Mouse (Mus musculus): ENCODE results near the gene Map3k9.

Gene Map3k9

DNA sequence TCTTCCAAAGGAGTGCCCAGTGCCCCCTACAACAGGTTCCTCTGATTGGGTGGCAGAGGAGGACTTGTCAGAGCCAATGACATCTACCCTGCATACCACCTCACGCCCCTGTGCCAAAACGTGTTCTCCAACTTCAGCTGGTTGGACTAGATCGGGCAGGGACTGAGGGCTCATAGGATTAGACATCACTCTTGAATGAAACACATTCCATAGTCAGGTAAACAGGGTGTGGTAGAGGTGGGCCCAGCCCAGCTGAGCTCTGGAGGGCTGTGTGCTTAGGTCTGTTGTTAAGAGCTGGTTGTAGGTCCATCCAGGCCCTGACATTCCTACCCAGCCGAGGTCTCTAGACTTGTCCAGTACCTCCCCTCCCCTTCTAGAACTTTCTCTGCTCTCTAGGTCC, 68.4 kb downstream of the Map3k9 start:
- WGBS = 95% methylated on average over 4 of the region's 4 CpGs

DNA sequence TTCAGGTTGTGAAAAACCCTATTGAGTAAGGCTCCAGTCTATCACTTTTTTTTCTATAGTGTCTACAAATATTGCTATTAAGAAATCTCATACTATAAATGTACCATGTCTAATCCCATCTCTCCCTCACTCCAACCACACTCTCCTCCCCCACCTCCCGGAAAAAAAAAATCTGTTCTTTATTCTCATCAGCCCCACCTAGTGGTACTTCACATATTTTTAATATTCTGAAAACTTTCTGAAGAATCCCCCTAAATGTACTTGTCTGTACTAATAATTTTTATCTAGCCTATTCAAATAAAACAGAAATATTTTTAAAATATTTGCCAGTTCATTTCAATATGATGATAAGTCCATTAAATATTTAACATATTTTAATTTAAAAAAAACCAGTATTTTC, 78.1 kb downstream of the Map3k9 start:
- WGBS = 0% methylated on average over 1 of the region's 1 CpGs

DNA sequence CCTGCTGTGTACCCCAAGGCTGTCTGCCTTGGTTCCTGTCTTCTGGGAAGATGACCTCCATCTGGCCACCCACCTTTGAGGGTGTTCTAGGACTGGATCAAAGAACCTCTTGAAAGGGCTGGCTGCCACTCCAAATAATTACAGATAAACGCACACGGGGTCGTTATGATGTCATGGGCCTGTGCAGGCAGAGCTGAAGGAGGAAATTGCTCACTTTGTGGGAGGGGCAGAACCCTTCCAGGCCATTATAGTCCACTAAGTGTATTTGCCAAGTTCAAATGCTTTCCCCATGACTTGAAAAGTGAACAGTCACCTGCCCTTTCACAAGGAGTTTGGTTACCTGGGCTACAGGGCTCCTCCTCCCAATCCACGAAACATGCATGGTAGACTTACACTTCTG, 83.0 kb downstream of the Map3k9 start:
- WGBS = 56% methylated on average over 4 of the region's 4 CpGs

- 52% methylated on average over 8 of the region's 8 CpGs for WGBS
These were observed 89.7 kb downstream of the Map3k9 start for GRCm38 (mm10) chr12:81691177-81691730.

DNA sequence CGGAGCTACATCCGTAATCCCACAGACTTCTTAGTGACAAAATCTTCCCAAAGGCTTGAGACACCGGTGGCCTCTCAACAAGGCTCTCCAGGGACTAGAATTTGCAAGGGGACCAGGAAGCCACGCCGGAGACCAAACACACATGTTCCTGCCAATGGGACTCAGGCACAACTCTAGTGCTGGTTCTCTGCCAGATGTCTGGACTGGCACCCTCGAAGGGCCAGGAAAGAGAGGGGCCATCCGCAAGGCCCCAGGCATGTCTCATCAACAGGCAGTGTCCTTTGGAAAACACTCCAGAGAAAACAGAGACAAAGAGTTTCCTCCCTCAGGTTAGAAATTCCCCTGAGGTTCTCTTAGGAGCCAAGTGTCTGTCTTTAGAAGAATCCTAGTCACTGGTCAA, 90.2 kb downstream of the Map3k9 start:
- 71% methylated on average over 7 of the region's 7 CpGs for WGBS

- 98% methylated on average over 15 of the region's 15 CpGs for WGBS
These were observed 90.9 kb downstream of the Map3k9 start for GRCm38 (mm10) chr12:81690111-81690510.

DNA sequence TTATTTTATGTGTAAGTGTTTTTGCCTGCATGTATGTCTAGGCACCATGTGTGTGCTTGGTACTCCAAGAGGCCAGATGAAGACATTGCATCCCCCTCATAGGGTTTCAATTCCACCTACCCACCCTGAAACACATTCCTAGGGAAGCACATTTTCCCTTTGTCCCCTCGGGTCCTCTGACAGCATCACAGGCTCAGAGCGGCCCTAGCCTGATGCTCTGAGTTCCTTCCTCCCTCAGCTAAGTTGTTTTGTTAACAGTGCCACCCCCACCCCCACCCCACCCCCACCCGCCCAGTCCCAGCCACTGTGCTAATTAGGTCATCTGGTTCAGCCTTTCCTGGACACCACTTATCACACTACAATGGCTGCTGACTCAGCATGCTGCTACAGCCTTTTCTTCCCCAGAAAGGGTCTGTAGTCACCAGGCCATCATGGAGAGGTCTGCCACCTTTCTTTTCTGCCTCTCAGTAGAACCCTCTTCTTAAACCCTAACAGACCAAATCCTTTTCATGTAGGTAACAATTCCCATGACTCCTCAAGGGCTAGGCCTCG, 91.4 kb downstream of the Map3k9 start:
- 49% methylated on average over 4 of the region's 4 CpGs for WGBS

- WGBS = 52% methylated on average over 4 of the region's 4 CpGs
These were observed 92.4 kb downstream of the Map3k9 start for GRCm38 (mm10) chr12:81688537-81688936.

DNA sequence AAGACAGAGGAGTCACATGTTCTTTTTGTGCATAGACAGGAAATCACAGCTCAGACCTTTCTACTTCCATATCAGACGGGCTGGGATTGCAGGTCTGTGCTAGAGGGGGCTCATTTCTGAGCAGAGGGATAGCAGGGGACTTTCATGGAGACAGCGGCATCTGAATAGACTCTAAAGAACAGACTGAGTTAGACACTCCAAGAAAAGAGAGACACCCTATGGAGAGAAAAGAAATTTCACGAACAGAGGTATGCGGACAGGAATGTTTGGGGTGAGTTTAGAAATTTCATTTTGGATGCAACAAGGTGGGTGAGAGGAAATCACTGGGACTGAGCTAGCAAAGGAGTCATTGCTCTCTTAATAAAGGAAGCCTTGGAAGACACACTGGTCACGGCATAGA, 93.1 kb downstream of the Map3k9 start:
- WGBS = 66% methylated on average over 5 of the region's 5 CpGs

DNA sequence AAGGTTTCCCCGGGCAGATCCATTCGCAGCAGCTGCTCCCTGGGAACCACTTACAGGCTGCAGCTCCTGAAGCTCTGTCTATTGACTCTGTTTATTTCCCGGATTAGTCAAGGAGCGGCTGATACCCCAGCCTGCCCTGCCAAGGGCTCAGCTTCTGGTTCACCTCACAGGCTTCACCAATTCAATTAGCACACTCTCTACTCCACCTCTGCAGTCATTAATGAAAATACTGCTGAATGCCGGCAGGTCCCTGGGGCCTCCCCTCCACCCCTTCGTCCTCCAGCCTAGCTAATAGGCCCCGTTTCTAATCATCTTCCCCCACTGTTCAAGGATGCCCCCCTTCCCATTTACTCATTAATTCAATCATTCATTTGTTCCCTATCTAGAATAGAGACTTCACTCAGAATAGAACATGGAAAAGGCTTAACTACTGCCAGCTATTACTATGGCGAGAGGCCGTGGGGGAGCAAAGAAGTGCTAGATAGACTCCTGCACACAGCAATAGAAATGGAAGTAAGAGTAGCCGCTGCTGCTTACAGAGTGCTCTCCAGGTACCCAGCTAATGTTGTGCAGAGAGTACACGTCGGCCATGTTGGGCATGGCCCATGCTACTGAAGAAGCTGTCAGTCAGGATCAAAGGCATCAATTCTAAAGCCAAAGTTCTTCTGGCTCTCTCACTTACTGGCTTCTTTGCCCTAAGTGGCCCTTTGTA, 94.4 kb downstream of the Map3k9 start:
- 70% methylated on average over 12 of the region's 12 CpGs for WGBS

- WGBS = 71% methylated on average over 3 of the region's 3 CpGs
These were observed 95.0 kb downstream of the Map3k9 start for GRCm38 (mm10) chr12:81685981-81686380.

DNA sequence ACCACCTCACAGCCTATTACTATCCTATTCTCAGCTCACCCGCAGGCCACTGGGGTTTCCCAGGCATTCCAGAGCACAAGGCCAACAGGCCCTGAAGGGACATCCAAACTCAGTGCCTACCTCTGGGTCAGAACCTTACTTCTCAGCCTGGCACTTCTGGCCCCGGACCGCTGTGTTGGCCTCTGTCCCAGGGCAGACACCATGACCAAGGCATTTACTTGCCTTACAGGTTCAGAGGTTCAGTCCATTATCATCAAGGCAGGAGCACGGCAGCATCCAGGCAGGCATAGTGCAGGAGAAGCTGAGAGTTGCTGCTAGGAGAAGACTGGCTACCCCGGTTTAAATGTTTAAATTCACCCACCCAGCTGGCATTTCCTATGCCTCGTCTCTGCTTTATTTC, 96.9 kb downstream of the Map3k9 start:
- WGBS = 87% methylated on average over 6 of the region's 6 CpGs

- 79% methylated on average over 11 of the region's 11 CpGs for WGBS
These were observed 97.6 kb downstream of the Map3k9 start for GRCm38 (mm10) chr12:81683395-81683794.

DNA sequence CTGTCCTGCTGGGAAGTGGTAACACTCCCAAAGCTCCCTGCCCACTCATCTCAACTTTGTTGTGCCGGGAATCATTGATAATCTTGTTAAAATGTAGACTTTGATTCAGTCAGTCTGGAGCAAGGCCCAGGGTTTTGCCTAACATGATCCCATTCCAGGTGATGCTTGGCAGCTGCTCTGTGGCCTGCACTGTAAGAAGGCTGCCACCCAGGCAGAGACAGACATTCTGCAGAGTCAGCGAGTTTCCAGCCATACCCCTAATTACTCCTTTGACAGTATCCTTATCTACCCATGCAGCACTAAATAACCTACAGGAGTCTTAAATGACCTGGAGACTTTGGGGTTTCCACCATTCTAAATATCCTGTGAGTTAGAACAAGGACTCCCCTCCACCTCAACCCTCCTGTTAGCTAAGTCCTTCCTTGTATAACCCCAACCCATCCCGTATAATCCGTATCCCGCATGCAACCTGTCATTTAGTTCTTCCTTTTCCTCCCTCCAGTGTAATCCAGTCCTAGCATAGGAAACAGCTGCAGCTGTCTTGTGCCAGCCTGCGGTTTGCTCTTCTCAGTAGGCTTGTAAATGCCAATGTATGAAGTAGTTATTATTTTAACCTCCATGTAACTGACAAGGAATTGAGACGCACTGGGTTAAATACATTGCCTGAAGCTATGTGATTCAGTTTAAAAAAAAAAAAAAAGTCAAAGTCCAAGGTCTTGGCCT, 101.0 kb downstream of the Map3k9 start:
- 74% methylated on average over 7 of the region's 7 CpGs for WGBS

- 77% methylated on average over 2 of the region's 2 CpGs for WGBS
These were observed 105.4 kb downstream of the Map3k9 start for GRCm38 (mm10) chr12:81675557-81675956.
